Mouse (Mus musculus): ENCODE measurements around the gene Mphosph10. TPM values are rescaled to one million over a fixed set of nuclear protein-coding genes. Genes with fewer than 3 reads are reported as not detected.

Gene Mphosph10
- total RNA-seq, 2 experiments from 2014 or later, result 12.4 to 16.6 TPM

DNA sequence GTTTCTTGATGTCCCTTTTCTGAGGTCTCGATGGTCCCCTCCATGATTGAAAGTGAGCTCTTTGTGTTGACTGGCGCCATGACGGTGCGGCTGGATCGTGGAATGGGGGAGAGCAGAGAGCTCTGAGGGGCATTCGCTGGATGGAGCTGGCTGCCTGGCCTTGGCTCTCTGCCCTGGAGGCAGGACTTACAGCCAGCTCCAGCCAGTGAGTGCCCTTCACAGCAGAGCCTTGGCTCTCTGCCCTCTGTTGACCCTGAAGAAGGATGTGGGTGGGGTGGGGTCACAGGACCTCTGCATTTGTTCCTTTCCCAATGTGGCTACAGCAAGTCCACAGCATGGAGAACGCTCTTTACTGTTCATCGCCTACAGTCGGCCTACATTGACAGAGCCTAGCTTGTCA is 34.7 kb downstream of the Mphosph10 start:
- DNase-seq, result no peak
- intact Hi-C loops (cut with DNase I; ENCODE audit: low total_unique reads), result no loop called here

DNA sequence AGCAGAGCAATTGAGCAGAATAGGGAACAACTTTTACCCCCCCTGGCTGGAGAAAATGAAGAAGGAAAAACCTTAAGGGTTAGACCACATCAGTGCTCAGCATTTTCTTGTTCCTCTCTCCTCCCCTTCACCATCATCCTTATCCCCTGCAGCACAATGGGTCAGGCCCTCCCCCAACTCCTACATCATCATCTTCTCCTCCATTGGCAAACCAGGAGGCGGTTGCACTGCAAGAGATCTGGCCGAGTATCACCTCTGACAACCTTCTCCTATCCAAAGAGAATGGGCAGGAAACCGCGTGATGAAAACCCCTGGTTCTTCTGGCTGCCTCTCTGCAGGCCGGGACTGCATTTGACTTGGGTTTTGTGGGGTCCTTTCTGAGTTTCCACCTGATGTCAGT is 35.4 kb downstream of the Mphosph10 start:
- DNase-seq, result no peak
- intact Hi-C loops (cut with DNase I; ENCODE audit: low total_unique reads), result no loop called here

- DNase-seq, result no peak
- intact Hi-C loops (cut with DNase I; ENCODE audit: low total_unique reads), result no loop called here
Observed at GRCm38 (mm10) chr7:64354206-64354605, 37.9 kb downstream of the Mphosph10 start.

DNA sequence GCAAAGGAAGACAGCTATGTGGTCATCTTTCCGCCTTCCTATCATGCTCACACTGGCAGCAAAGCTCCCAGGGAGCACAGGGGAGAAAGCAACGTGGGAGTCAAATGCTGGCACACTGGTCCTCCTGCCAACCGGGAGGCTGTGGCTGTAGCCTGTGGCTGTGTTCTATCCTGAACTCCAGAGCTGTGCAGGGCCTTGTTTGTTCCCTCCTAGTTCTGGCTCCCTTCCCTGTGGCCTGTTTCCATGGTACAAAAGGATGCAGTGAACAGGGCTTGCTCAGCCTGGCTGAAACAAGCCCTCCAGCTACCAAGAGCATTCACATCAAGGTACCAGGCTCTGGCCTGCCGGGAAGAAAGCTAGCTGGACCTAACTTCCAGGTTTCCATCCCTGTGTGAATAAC is 41.0 kb downstream of the Mphosph10 start:
- intact Hi-C loops (cut with DNase I; ENCODE audit: low total_unique reads), result no loop called here
- DNase-seq, result peak; percentile 50

DNA sequence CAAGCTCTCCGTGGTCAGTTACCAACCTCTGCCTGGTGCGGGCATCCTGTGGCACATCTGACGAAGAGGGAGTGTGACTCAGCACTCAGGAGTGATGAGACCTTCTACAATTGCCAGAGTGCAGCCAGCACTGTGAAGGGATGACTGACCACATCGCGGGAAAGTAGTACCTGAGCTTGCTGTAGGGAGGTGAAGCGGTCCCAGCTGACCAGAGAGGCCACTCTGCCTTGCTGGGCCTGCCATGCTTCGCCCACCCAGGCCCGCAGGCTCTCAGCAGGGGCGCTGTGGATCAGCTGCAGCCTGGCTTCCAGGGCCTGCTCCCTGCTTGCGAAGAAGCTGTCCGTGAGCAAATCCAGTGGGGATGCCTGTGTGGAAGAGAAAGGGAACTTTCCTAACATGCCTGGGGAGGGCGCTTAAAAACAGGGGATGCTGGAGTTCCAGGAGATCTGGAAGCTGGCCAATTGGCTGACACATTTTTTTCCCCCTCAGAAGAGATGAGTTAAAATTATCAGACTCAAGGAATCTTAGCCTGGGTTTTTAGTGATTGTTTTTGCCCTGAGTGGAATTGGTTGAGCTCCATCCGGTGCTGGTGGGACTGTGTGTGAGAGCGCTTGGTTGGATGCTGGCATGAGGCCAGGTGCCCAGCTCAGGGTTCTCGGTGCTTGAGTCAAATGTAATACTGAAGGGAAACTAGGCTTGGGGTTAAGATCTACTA is 42.8 kb downstream of the Mphosph10 start:
- no peak for DNase-seq
- intact Hi-C loops (cut with DNase I; ENCODE audit: low total_unique reads), result no loop called here

DNA sequence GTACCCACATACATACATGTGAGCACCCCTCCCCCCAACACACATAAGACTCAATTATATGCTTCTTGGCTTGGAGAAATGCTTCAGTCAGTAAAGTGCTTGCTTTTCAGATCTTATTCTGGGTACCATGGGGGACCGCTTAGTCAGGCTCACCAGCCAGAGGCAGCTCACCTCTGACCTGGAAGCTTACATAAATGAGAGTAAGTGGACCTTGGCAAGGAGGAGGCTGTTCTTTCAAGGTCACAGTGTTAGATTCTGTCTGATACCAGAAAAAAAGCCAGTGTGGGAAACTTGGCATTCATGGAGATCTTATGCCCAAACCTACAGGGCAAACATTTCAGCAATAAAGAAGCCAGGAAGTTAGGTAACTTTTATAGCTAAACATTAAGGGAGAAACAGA is 44.3 kb downstream of the Mphosph10 start:
- no peak for DNase-seq
- intact Hi-C loops (cut with DNase I; ENCODE audit: low total_unique reads), result no loop called here

DNA sequence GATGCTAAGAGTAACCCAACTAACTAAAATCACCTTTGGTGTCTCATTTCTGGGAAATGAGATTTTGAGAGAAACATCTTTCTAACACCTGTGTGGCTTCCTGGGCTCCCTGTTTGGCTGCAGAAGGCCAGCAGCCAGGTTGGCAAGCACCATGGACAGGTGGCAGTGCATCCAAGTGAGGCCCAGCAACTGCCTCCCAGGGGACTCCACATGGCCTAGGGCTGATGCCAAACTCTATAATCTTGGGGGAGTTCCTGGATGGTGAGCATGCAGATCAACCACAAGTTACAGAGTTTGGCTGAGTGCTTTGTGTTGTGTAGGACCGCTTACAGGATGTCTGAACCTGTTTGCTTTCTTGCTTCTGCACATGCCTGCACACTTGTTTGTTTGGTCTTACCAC is 59.4 kb downstream of the Mphosph10 start:
- intact Hi-C loops (cut with DNase I; ENCODE audit: low total_unique reads), result no loop called here
- no peak for DNase-seq

- no peak for DNase-seq
- intact Hi-C loops (cut with DNase I; ENCODE audit: low total_unique reads), result no loop called here
Observed at GRCm38 (mm10) chr7:64331309-64331708, 60.8 kb downstream of the Mphosph10 start.

- intact Hi-C loops (cut with DNase I; ENCODE audit: low total_unique reads), result loop anchor here (2.0 kb wide), 1 partner anchor 163 kb away; no protein-coding TSS in a partner anchor
Observed at GRCm38 (mm10) chr7:64327486-64327885, 64.6 kb downstream of the Mphosph10 start.

GRCm38 (mm10) chr7:64326892-64327291 is 65.2 kb downstream of the Mphosph10 start:
- intact Hi-C loops (cut with DNase I; ENCODE audit: low total_unique reads), result loop anchor here (2.0 kb wide), 1 partner anchor 162 kb away; no protein-coding TSS in a partner anchor

More at GRCm38 (mm10) chr7:64327486-64327885, 64.6 kb downstream of the Mphosph10 start:
- DNase-seq, result no peak

More at GRCm38 (mm10) chr7:64326892-64327291, 65.2 kb downstream of the Mphosph10 start:
- peak; percentile 78 for DNase-seq

Other genes starting within 250 kb of the Mphosph10 start
- gene Trpm1, start 238.4 kb downstream of the Mphosph10 start, total RNA-seq (2021), result under 1 TPM; 0.51 to 0.78 TPM
- 10 to 100 TPM; 11.0 to 12.5 TPM for gene Mtmr10, start 104.6 kb downstream of the Mphosph10 start, total RNA-seq (2021)
- gene Fan1, start 18.2 kb downstream of the Mphosph10 start, total RNA-seq (2021), result 1 to 10 TPM; 6.0 to 6.1 TPM
- 10 to 100 TPM; 61.5 to 73.1 TPM for gene Mcee, start 339 bp upstream of the Mphosph10 start, total RNA-seq (2021)
- under 1 TPM; 0.27 to 0.39 TPM for gene Apba2, start 109.4 kb upstream of the Mphosph10 start, total RNA-seq (2021)

Data from gastrocnemius, postnatal 14 days (tissue).